In the genomic region with DNA sequence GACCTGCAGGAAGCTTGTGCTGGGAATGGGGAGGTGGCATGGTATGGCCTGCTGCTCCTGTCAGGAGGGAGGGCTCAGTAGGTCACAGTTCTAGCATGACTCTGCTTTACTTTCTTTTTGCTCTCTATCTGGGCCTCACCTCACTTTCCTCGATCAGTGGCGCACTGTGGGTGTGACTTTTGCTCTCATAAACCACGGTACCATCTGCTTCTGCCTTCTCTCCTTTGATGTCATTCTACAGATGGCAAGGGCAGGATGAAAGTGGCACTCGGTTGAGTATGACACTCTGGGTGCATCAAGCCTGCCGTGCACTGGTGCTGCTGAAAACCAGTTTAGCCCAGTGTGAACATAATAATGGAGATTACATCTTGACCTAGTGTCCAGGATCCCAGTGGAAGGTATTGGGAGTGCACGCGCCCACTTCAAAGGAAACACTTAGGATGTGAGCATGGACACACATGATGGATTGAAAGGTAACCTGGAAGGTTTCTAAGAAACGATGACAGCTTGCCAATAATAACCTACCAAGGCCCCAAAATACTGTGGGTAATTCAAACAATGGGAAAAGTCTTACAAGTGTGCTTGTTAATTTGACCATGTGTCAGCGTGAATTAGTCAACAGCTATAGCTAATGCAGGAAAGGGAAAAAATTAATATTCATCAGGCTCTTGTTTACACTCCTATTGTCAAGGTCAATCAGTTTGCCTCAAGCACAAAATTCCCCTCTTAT, we compare ENCODE assay signal across 31 mouse cellular contexts. TPM values are rescaled to one million over a fixed set of nuclear protein-coding genes. Genes with fewer than 3 reads are reported as not detected.
DNase-seq lines count a peak whose midpoint lies in the region; ATAC-seq lines count a peak whose summit lies in the region.
"Had no signal": no experiment of that assay in that cellular context is flagged by ENCODE, and none has a peak within 500 bp of the region (broad histone marks: within the 10 kb centered on the region; RNA-seq: fewer than 3 reads in every experiment).

No protein-coding gene starts in this region.

- no peak overlapping the region for H3K4me3 ChIP-seq in forebrain, embryonic 13.5 days
- no peak overlapping the region for H3K4me3 ChIP-seq in forebrain, embryonic 10.5 days
- H3K4me3 ChIP-seq: embryonic facial prominence, embryonic 10.5 days; embryonic facial prominence, embryonic 15.5 days; heart, embryonic 12.5 days; hindbrain, embryonic 13.5 days; left cerebral cortex, adult 2 months; limb, embryonic 12.5 days; liver, embryonic 15.5 days; midbrain, embryonic 10.5 days; myocyte; neural tube, embryonic 13.5 days had no signal

- 74% methylated on average over 9 of the region's 9 CpGs for WGBS in forebrain, embryonic 13.5 days
- 91% methylated on average over 9 of the region's 9 CpGs for WGBS in forebrain, embryonic 10.5 days

- H3K36me3 ChIP-seq in forebrain, embryonic 13.5 days (ENCODE audit: poor library complexity, severe bottlenecking): no peaks in the 10 kb centered on the region
- H3K36me3 ChIP-seq in forebrain, embryonic 10.5 days (replicated peaks): no peaks in the 10 kb centered on the region
- H3K36me3 ChIP-seq: embryonic facial prominence, embryonic 10.5 days; embryonic facial prominence, embryonic 15.5 days; heart, embryonic 12.5 days; hindbrain, embryonic 13.5 days; limb, embryonic 12.5 days; liver, embryonic 15.5 days; midbrain, embryonic 10.5 days; neural tube, embryonic 13.5 days had no signal

- no peaks in the 10 kb centered on the region for H3K27me3 ChIP-seq in forebrain, embryonic 13.5 days
- H3K27me3 ChIP-seq in forebrain, embryonic 10.5 days (ENCODE audit: poor library complexity, severe bottlenecking): no peaks in the 10 kb centered on the region
- H3K27me3 ChIP-seq: embryonic facial prominence, embryonic 15.5 days; heart, embryonic 12.5 days; hindbrain, embryonic 13.5 days; limb, embryonic 12.5 days; liver, embryonic 15.5 days; neural tube, embryonic 13.5 days had no signal

- H3K9ac ChIP-seq in forebrain, embryonic 13.5 days: no peak overlapping the region
- H3K9ac ChIP-seq: embryonic facial prominence, embryonic 15.5 days; heart, embryonic 12.5 days; hindbrain, embryonic 13.5 days; limb, embryonic 12.5 days; liver, embryonic 15.5 days; lung, embryonic 14.5 days; neural tube, embryonic 13.5 days had no signal

- peaks cover 9% of the 10 kb centered on the region for H3K4me1 ChIP-seq in forebrain, embryonic 13.5 days
- no peaks in the 10 kb centered on the region for H3K4me1 ChIP-seq in forebrain, embryonic 10.5 days
- H3K4me1 ChIP-seq: embryonic facial prominence, embryonic 10.5 days; embryonic facial prominence, embryonic 15.5 days; heart, embryonic 12.5 days; hindbrain, embryonic 13.5 days; limb, embryonic 12.5 days; liver, embryonic 15.5 days; midbrain, embryonic 10.5 days; neural tube, embryonic 13.5 days had no signal

- no peak for DNase-seq in forebrain, embryonic 10.5 days (ENCODE audit: extremely low spot score, low spot score)
- peak; percentile 35 for DNase-seq in T-cell, adult 2 months (ENCODE audit: low spot score)
- DNase-seq in thymus, adult 18-20 months: peak; percentile 21 to 46
- DNase-seq in thymus, postnatal 25 days: peak; percentile 49
- DNase-seq in layer of hippocampus, postnatal 10 days (ENCODE audit: low spot score in 2 of 2): no peak
- DNase-seq: adrenal gland, postnatal 36 days; cerebellum, adult 2 months; cerebellum, postnatal 14 days; gastrocnemius, postnatal 14 days; heart, adult 18-20 months; heart, postnatal 4 days; kidney, adult 9 months; kidney, postnatal 10 days; lung, embryonic 14.5 days; lung, postnatal 14 days; right cerebral cortex, postnatal 25 days had no signal

- no peak overlapping the region for H3K4me2 ChIP-seq in forebrain, embryonic 13.5 days
- H3K4me2 ChIP-seq: embryonic facial prominence, embryonic 15.5 days; heart, embryonic 12.5 days; hindbrain, embryonic 13.5 days; limb, embryonic 12.5 days; liver, embryonic 15.5 days; lung, embryonic 14.5 days; neural tube, embryonic 13.5 days had no signal

- peak; percentile 33; the same call in 1 of the 2 replicates for ATAC-seq in forebrain, embryonic 13.5 days
- no peak for ATAC-seq in CD4-positive, CD25-positive, alpha-beta regulatory T cell, adult 4 months
- ATAC-seq in erythroid progenitor cell, adult 5-6 weeks (replicated peaks; ENCODE audit: low FRiP score, poor library complexity, severe bottlenecking): no peak
- ATAC-seq: forebrain, embryonic 16.5 days; intestine, postnatal 0 days had no signal

- no peak overlapping the region for H3K27ac ChIP-seq in forebrain, embryonic 13.5 days
- no peak overlapping the region for H3K27ac ChIP-seq in forebrain, embryonic 10.5 days
- H3K27ac ChIP-seq: embryonic facial prominence, embryonic 10.5 days; embryonic facial prominence, embryonic 15.5 days; hindbrain, embryonic 13.5 days; left cerebral cortex, adult 2 months; limb, embryonic 12.5 days; liver, embryonic 15.5 days; midbrain, embryonic 10.5 days; neural tube, embryonic 13.5 days had no signal

- H3K9me3 ChIP-seq in forebrain, embryonic 13.5 days (replicated peaks): no peaks in the 10 kb centered on the region
- H3K9me3 ChIP-seq in forebrain, embryonic 10.5 days: no peaks in the 10 kb centered on the region
- H3K9me3 ChIP-seq: embryonic facial prominence, embryonic 10.5 days; embryonic facial prominence, embryonic 15.5 days; heart, embryonic 12.5 days; hindbrain, embryonic 13.5 days; limb, embryonic 12.5 days; liver, embryonic 15.5 days; midbrain, embryonic 10.5 days; neural tube, embryonic 13.5 days had no signal

RNA-seq across cellular contexts. Expression of gene Cmc1, which starts 46.8 kb away (rescaled TPM):
- 47.5 and 51.9 TPM in 2 replicates for polyA plus RNA-seq in forebrain, embryonic 13.5 days (2015; fragmentation: Nextera tagmentation; extraction: Ambion mirVana)
- 30.9 and 32.1 TPM in 2 replicates for polyA plus RNA-seq in forebrain, embryonic 10.5 days (2016; fragmentation: Nextera tagmentation; extraction: Ambion mirVana)
- 10 to 100 TPM; 13.4 to 14.5 TPM for total RNA-seq in layer of hippocampus, postnatal 10 days (2021)
- 10 to 100 TPM; 81.0 to 83.6 TPM for polyA plus RNA-seq in CD4-positive, CD25-positive, alpha-beta regulatory T cell, adult 4 months (2017; shearing (Covaris generic))
- 5.4 and 11.3 TPM in 2 replicates for total RNA-seq in erythroid progenitor cell, adult 5-6 weeks (2015; ENCODE audit: low replicate concordance)
- 5.8 TPM in 1 of 2 replicates, not detected in the other for total RNA-seq in erythroid progenitor cell, adult 5-6 weeks (2017; ENCODE audit: low replicate concordance)

Comparison
In these comparisons a context has a peak if more than half of its experiments do, and no peak if none do; other contexts are left out.
1. DNase-seq: peak in T-cell, adult 2 months (single experiment), thymus, adult 18-20 months (2 of 2) and thymus, postnatal 25 days (single experiment); none in forebrain, embryonic 10.5 days (single experiment) and layer of hippocampus, postnatal 10 days (0 of 2).